Mouse (Mus musculus) lung, embryonic 14.5 days (tissue): Measurements from ENCODE around the gene Esyt2. TPM values are rescaled to one million over a fixed set of nuclear protein-coding genes. Genes with fewer than 3 reads are reported as not detected.
A peak's percentile ranks its signal among the peaks of the same experiment; 100 is the strongest.

Source experiments
- ATAC-seq: fragments of 200-750 bp; cut with Nextera tagmentation; 2 replicates; pipeline ENCODE4 v1.8.0; 2017; ENCODE audit warnings: mild to moderate bottlenecking, moderate TSS enrichment, moderate library complexity; ENCODE audit not compliant: insufficient read depth
- DNase-seq: peaks from one replicate; pipeline ENCODE4 v3.0.0-alpha.2; 2015
- H3K27ac ChIP-seq: fragments of 300-500 bp; sonication (generic); 2 replicates; pipeline ENCODE4 v1.5.1; 2014; ENCODE audit warnings: low read depth, mild to moderate bottlenecking, moderate library complexity
- H3K27me3 ChIP-seq: fragments of 300-500 bp; sonication (generic); 2 replicates; pipeline ENCODE4 v1.6.1; 2014; ENCODE audit warnings: low read length, control low read depth; ENCODE audit not compliant: insufficient read depth
- H3K36me3 ChIP-seq: fragments of 300-500 bp; sonication (generic); 2 replicates; pipeline ENCODE4 v1.6.1; 2014; ENCODE audit warnings: control low read depth; ENCODE audit not compliant: insufficient read depth
- H3K4me1 ChIP-seq: fragments of 300-500 bp; sonication (generic); 2 replicates; pipeline ENCODE4 v1.6.1; 2014; ENCODE audit warnings: antibody characterized with exemption, control low read depth; ENCODE audit not compliant: insufficient read depth
- H3K4me2 ChIP-seq: fragments of 300-500 bp; sonication (generic); 2 replicates; pipeline ENCODE4 v1.6.1; 2014; ENCODE audit warnings: mild to moderate bottlenecking
- H3K4me3 ChIP-seq: fragments of 300-500 bp; sonication (generic); 2 replicates; pipeline ENCODE4 v1.5.1; 2014; ENCODE audit warnings: low read depth, low read length
- H3K9ac ChIP-seq: fragments of 300-500 bp; sonication (generic); 2 replicates; pipeline ENCODE4 v1.6.1; 2014
- H3K9me3 ChIP-seq: fragments of 300-500 bp; sonication (generic); 2 replicates; pipeline ENCODE4 v1.6.1; 2016; ENCODE audit warnings: low read depth, low read length, control low read depth
- CTCF ChIP-seq: IDR thresholded peaks from 2 replicates; pipeline ENCODE4 v1.5.1; 2016; ENCODE audit warnings: antibody characterized with exemption, low read depth
- WGBS: fragments of 180-500 bp; shearing (Covaris S2); extraction: QIAGEN DNeasy Blood & Tissue Kit; methylation state at CpG from one replicate; pipeline ENCODE4 v1.1.7; 2014; 5-methylcytosine and 5-hydroxymethylcytosine counted together
- polyA plus RNA-seq: library from polyadenylated mRNA; unstranded; fragments of >200 nt; fragmentation: Nextera tagmentation; extraction: Ambion mirVana; gene quantifications from 2 replicates; pipeline ENCODE4 v1.2.1, GENCODE M21; 2014

The Esyt2 gene
- polyA plus RNA-seq, 1 experiment from 2014 or later: 31.0 TPM

- no peak for DNase-seq
Observed at GRCm38 (mm10) chr12:116244601-116245000, 36.4 kb upstream of the Esyt2 start.

GRCm38 (mm10) chr12:116254652-116255051 lies 26.3 kb upstream of the Esyt2 start:
- Histone ChIP-seq H3K4me2 (no peak overlapping the region), H3K9me3 (no peaks in the 10 kb centered on the region), H3K36me3 (peaks cover 13% of the 10 kb centered on the region), H3K27me3 (no peaks in the 10 kb centered on the region), H3K27ac (no peak overlapping the region), H3K9ac (no peak overlapping the region), H3K4me1 (no peaks in the 10 kb centered on the region), H3K4me3 (no peak overlapping the region)
- TF ChIP-seq CTCF: no peak
- DNase-seq (peak; percentile 13), ATAC-seq (no peak)
- WGBS: 39% methylated on average over 8 of the region's 8 CpGs

More at GRCm38 (mm10) chr12:116244601-116245000, 36.4 kb upstream of the Esyt2 start:
- Histone ChIP-seq H3K4me1 (no peaks in the 10 kb centered on the region), H3K9me3 (no peaks in the 10 kb centered on the region), H3K36me3 (peaks cover 25% of the 10 kb centered on the region), H3K4me2 (no peak overlapping the region), H3K9ac (no peak overlapping the region), H3K27me3 (no peaks in the 10 kb centered on the region), H3K27ac (no peak overlapping the region), H3K4me3 (no peak overlapping the region)
- TF ChIP-seq CTCF: no peak
- no peak for ATAC-seq
- WGBS: 77% methylated on average over 1 of the region's 1 CpGs

- no peak for ATAC-seq
- no peaks in the 10 kb centered on the region for H3K4me1 ChIP-seq
- H3K27ac ChIP-seq: no peak overlapping the region
- TF ChIP-seq CTCF: no peak
- H3K36me3 ChIP-seq: peaks cover 13% of the 10 kb centered on the region
- WGBS: 81% methylated on average over 11 of the region's 11 CpGs
- H3K4me3 ChIP-seq: no peak overlapping the region
- H3K9ac ChIP-seq: no peak overlapping the region
- no peak overlapping the region for H3K4me2 ChIP-seq
- H3K27me3 ChIP-seq: no peaks in the 10 kb centered on the region
- no peaks in the 10 kb centered on the region for H3K9me3 ChIP-seq
- no peak for DNase-seq
Observed at GRCm38 (mm10) chr12:116255636-116256035, 25.4 kb upstream of the Esyt2 start.

- Histone ChIP-seq H3K4me3 (no peak overlapping the region), H3K27me3 (no peaks in the 10 kb centered on the region), H3K27ac (no peak overlapping the region), H3K4me2 (no peak overlapping the region), H3K9me3 (no peaks in the 10 kb centered on the region), H3K36me3 (peaks cover 9% of the 10 kb centered on the region), H3K9ac (no peak overlapping the region), H3K4me1 (peaks cover 2% of the 10 kb centered on the region; the same call in 1 of the 2 replicates)
- TF ChIP-seq CTCF: no peak
- DNase-seq (no peak), ATAC-seq (no peak)
- 85% methylated on average over 2 of the region's 2 CpGs for WGBS
Observed at GRCm38 (mm10) chr12:116258321-116258720, 22.7 kb upstream of the Esyt2 start.

GRCm38 (mm10) chr12:116262555-116263341 lies 18.2 kb upstream of the Esyt2 start, which contains the start of gene Wdr60:
Gene Wdr60, minus strand, starts transcription at chr12:116263022.
- Histone ChIP-seq H3K9me3 (no peaks in the 10 kb centered on the region), H3K9ac (peak within 1 kb of the TSS; percentile 66), H3K4me1 (peaks cover 3% of the 10 kb centered on the region; the same call in 1 of the 2 replicates), H3K36me3 (no peaks in the 10 kb centered on the region), H3K27ac (peak within 1 kb of the TSS; percentile 69), H3K4me3 (peak within 1 kb of the TSS; percentile 65), H3K4me2 (peak within 1 kb of the TSS; percentile 79), H3K27me3 (no peaks in the 10 kb centered on the region)
- no peak for TF ChIP-seq CTCF
- ATAC-seq (peak; percentile 99), DNase-seq (peak; percentile 93)
- 3% methylated on average over 47 of the region's 47 CpGs for WGBS

- H3K4me1 ChIP-seq: peaks cover 3% of the 10 kb centered on the region; the same call in 1 of the 2 replicates
- DNase-seq (no peak), ATAC-seq (no peak)
- H3K9me3 ChIP-seq: no peaks in the 10 kb centered on the region
- H3K4me2 ChIP-seq: no peak overlapping the region
- no peak overlapping the region for H3K9ac ChIP-seq
- no peak overlapping the region for H3K27ac ChIP-seq
- no peaks in the 10 kb centered on the region for H3K36me3 ChIP-seq
- TF ChIP-seq CTCF: no peak
- H3K4me3 ChIP-seq: no peak overlapping the region
- 80% methylated on average over 2 of the region's 2 CpGs for WGBS
- no peaks in the 10 kb centered on the region for H3K27me3 ChIP-seq
Observed at GRCm38 (mm10) chr12:116264756-116265155, 16.2 kb upstream of the Esyt2 start.

GRCm38 (mm10) chr12:116265275-116265674 lies 15.7 kb upstream of the Esyt2 start:
- DNase-seq (no peak), ATAC-seq (no peak)
- WGBS: 61% methylated on average over 2 of the region's 2 CpGs
- Histone ChIP-seq H3K4me3 (no peak overlapping the region), H3K9me3 (no peaks in the 10 kb centered on the region), H3K27ac (no peak overlapping the region), H3K4me1 (peaks cover 3% of the 10 kb centered on the region; the same call in 1 of the 2 replicates), H3K9ac (no peak overlapping the region), H3K4me2 (no peak overlapping the region), H3K27me3 (no peaks in the 10 kb centered on the region), H3K36me3 (no peaks in the 10 kb centered on the region)
- no peak for TF ChIP-seq CTCF
